Mouse (Mus musculus): ENCODE measurements around the gene Ddah2.
A peak's percentile ranks its signal among the peaks of the same experiment; 100 is the strongest.

Ddah2 gene

DNA sequence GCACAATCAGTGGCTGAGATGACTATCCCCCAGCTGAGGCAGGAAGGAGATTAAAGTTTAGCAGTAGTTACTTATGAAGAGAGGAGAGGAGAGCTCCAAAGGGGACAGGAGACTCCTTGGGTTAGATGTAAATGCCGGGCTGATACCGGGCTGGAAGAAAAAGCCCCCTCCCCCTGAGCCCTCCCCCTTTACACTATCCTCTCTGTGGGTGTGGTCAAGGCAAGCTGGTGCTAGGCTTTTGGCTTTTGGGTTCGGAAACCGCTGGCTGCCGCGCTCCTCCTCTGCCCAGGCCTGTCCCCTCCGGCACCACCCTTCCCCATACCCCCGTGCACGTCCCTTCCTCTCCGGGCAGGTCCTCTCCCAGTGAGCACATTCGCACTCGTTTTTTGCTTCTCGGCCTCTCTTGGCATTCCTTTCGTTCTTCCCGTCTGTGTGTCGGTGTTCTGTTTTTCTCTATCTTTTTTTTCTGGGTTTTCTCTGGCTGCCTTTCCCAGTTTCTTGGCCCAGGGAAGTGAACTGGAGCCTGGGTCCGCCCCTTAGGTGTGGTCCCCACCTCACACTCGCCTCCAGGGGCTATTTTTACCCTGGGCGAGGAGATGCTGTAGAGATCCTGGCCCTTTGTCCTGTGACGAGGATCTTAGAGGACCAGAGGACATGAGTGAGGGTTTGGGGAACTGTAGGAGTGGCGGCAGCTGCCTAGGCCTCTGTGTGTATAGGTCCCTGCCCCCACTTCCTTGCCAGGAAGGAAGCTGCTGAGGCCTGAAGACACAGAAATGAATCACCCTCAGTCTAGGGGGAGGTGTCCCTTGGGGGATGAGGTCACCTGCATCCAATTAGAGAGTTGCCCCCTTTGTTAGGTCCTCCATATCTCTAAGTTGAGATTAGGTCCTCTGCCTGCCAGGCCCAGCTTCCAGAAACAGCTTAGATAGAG, 7.4 kb upstream of the Ddah2 start:
- peak; percentile 76 for DNase-seq

- no peak for DNase-seq
These were observed 6.5 kb upstream of the Ddah2 start for GRCm38 (mm10) chr17:35052271-35052798.

DNA sequence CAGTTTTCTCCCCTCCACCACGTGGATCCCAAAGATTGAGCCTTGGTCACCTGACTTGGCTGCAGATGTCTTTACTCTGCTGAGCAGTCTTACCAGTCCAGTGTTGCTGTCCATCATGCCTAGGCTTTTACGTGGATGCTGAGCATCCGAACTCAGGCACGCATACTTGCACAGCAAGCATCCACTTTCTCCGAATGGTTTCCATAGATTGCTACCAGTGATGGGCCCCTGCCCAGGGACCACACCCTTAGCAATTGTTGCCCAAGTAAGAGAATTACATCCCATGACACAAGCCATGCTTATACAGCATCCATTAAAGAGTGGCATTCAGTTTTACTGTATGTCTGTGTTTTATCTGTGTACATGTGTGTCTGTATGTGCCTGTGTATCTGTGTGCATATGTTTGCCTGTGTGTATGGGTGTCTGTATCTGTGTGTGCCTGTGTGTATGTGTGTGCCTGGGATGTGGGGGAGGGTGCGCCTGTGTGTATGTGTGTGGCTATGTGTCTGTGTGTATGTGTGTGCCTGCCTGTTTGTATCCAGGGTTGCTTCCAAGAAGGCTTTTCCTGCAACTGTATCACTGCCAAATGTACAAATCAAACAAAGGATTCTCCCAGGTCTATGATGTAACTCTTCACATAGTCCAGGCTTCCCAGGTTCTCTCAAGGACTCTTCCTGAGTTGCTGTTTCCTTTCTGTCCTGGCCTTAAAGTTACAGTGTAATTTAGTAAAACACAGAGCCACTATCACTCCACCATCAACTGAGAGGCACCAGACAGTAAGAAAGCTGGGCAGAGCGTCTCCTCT, 2.9 kb upstream of the Ddah2 start:
- no peak for DNase-seq

- DNase-seq: no peak
These were observed 1.7 kb upstream of the Ddah2 start for GRCm38 (mm10) chr17:35057090-35057489.

- DNase-seq: no peak
These were observed 519 bp upstream of the Ddah2 start for GRCm38 (mm10) chr17:35058316-35058715.

DNA sequence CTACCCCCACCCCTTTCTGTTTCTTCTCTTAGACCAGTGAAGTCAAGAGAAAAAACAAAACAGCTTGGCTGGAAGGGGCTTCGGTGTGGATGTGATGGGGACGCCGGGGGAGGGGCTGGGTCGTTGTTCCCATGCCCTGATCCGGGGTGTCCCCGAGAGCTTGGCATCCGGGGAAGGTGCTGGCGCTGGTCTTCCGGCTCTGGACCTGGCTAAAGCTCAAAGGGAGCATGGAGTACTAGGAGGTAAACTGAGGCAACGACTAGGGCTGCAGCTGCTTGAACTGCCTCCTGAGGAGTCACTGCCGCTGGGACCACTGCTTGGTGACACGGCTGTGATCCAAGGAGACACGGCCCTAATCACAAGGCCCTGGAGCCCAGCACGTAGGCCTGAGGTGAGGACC, 1.2 kb downstream of the Ddah2 start:
- no peak for DNase-seq

- DNase-seq: peak; percentile 47
These were observed 2.0 kb downstream of the Ddah2 start for GRCm38 (mm10) chr17:35060737-35061297.

- no peak for DNase-seq
These were observed 2.5 kb downstream of the Ddah2 start for GRCm38 (mm10) chr17:35061299-35061698.

DNA sequence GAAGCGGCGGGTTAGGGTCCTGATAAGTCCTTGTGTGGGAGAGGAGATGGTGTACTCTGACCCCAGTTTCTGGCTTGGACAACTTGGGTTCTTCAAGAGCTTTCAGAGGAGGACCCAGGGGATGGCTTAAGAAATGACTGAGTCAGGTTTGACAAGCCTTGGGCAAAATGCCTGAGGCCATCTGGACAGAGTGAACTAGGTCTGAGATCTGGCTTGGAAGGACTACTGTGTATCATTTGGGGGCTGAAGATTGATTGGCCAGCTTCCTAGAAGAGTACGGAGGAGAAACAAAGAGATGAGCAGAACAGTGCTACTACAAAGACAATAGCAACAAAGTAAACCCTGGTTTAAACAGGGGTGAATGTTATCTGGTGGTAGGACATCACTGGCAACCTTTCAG, 4.6 kb downstream of the Ddah2 start:
- DNase-seq: no peak

- DNase-seq: no peak
These were observed 5.6 kb downstream of the Ddah2 start for GRCm38 (mm10) chr17:35064378-35064877.

DNA sequence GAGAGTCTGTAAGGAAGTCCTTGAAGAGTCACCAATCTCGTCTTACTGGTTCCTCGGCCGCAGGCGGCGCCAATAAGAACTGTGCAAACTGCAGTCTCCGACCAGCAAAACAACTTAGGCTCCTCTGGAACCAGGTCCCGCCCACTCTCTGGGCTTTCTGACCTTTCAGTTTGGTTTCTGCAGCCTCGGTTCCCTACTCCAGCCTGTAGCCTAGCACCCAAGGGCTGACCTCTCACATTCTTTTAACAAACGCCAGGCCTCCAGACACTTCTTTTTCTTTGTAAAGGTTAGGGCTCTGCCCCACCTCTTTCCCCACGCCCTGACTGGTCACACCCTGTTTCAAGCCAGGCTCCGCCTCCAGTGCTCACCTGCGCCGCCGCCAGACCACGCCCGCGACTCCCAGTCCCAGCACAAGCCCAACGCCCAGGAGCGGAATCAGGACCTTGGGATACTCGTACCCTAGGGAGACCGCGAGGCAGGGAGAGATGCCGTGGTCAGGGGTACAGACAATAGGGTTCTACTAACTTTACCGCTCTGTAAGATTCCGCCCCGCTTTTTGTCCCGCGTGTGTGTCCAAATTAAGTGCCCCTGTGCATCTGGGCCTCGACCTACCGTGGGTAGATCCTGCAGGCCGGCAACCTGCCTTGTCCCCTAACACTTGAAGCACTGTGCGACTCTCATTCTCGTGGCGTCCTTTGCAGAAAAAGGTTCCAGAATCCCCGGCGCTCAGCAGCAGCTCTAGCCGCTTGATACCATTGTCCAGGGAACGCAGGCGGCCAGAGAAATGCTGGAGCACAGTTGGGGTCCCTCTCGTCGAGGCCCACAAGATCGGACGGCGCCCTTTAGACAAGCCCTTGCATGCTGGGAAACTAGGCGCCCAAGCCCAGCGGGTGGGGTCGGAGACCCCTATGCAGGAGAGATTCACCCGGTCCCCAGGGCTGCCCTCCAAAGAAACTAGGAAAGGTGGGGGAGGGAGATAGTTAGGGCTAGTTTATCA, 6.4 kb downstream of the Ddah2 start, which contains the start of gene Ly6g6c:
Ly6g6c (plus strand) TSS at position 438 of the 997 bp plus-strand sequence.
- DNase-seq: peak; percentile 72

DNA sequence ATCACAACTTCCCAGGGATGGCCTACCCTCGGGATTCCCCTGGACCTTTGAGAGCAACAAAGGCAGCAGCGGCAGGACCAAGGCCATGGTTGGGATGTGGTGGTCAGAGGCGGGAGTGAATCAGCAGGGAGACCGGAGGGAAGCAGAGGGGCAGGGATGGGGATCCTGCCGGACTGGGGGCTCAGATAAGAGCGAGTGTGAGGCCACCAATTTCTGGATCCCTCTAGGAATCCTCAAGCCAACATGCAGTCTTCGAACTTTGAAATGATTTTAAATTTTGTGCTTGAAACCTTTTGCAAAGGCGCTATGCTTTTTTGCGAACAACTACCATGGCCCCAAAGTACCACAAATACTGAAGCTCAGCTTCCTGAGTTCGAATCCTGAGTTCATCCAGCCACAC, 7.2 kb downstream of the Ddah2 start, which contains the start of gene Mpig6b:
Mpig6b (minus strand) TSS at position 101 of the 400 bp plus-strand sequence.
- DNase-seq: no peak

GRCm38 (mm10) chr17:35068213-35068914, 9.5 kb downstream of the Ddah2 start:
- no peak for DNase-seq

DNA sequence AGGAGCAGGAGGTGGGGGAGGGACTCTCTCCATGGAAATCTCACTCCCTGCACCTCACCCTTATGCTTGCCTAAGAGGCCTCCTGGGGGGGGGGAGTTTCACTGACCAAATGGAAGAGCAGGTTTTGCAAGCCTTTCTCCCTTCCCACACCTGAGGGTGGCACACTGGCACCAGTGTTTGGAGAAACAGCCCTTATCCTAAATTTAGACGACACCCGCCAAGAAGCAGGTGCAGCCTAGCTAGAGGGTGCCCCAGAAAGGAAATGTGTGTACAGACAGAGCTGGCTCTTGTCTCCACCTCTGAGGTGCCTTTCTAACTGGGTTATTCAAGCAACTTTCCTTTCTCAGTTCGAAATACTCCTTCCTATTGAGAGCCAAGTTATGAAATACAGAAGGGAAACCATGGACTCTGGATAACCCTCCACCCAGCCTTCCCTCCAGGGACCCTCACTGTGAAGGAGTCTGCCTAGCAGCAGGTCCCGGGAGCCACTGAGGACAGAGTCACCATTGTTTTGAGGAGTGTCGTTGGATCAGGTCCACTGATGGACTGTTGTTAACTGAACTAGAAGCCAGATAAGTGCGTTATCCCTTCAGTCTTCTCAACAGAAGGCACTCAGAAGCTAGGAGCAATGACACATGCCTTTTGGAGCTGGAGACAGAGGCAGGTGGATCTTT, 11.9 kb downstream of the Ddah2 start:
- no peak for DNase-seq

- no peak for DNase-seq
These were observed 12.6 kb downstream of the Ddah2 start for GRCm38 (mm10) chr17:35071454-35071853.

GRCm38 (mm10) chr17:35074097-35074496, 15.3 kb downstream of the Ddah2 start:
- DNase-seq: no peak

- no peak for DNase-seq
These were observed 17.8 kb downstream of the Ddah2 start, which contains the start of gene Ly6g6e for GRCm38 (mm10) chr17:35076507-35077176. Gene Ly6g6e, plus strand, starts transcription at chr17:35076902.

GRCm38 (mm10) chr17:35077285-35077684, 18.4 kb downstream of the Ddah2 start:
- DNase-seq: no peak

DNA sequence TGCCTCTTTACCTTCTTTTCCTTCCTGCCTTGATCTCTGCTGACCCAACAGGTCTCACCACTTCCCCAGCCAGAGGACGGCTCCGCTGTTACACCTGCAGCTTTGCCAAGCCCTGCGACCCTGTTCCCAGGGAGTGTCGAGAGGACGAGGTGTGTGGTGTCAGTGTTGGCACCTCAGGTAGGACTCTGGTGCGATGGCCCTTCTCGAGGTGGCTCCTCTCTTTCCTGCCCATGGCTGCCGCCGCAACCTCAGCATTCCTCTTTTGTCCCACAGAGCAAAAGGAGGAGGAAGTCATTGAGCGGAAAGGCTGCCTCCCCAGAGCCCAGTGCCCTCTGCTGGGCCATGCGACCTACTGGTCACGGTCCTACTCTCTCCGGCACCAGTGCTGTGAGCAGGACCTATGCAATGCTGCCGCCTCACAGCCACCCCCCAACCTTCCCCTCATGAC, 19.0 kb downstream of the Ddah2 start, which contains the start of gene Ly6g6d:
Ly6g6d (minus strand) TSS at position 280 of the 448 bp plus-strand sequence.
- peak; percentile 75 for DNase-seq
